Mouse (Mus musculus) forebrain, embryonic 14.5 days (tissue): ENCODE measurements at regions not wholly inside any gene's neighbourhood (a gene's known extent, or its start where the extent isn't known, plus 50 kb on each side); places are given as distances from the start of the nearest gene placed in this dataset.
"Not testable (repeated sequence)": the region's sequence is repeated elsewhere in the genome, so short reads cannot be mapped to it uniquely, and the experiment has no call there.

Experiments
- ATAC-seq: fragments of 200-750 bp; cut with Nextera tagmentation; 2 replicates; pipeline ENCODE4 v1.8.0; 2017; ENCODE audit warnings: mild to moderate bottlenecking, moderate library complexity
- DNase-seq: peaks from one replicate; pipeline ENCODE4 v3.0.0-alpha.2; 2015; ENCODE audit warnings: low spot score
- H3K27ac ChIP-seq: fragments of 300-500 bp; sonication (generic); 2 replicates; pipeline ENCODE4 v1.5.1; 2014; ENCODE audit warnings: low read depth, mild to moderate bottlenecking, control low read depth, low read length, moderate library complexity
- H3K27me3 ChIP-seq: fragments of 300-500 bp; sonication (generic); replicated peaks from 2 replicates; pipeline ENCODE4 v1.6.1; 2014; ENCODE audit warnings: low read length, control low read depth, mixed read lengths; ENCODE audit not compliant: control insufficient read depth, insufficient read depth
- H3K36me3 ChIP-seq: fragments of 300-500 bp; sonication (generic); 2 replicates; pipeline ENCODE4 v1.6.1; 2014; ENCODE audit warnings: low read length, control low read depth; ENCODE audit not compliant: control insufficient read depth, insufficient read depth
- H3K4me1 ChIP-seq: fragments of 300-500 bp; sonication (generic); 2 replicates; pipeline ENCODE4 v1.6.1; 2014; ENCODE audit warnings: antibody characterized with exemption, low read length, control low read depth; ENCODE audit not compliant: control insufficient read depth, insufficient read depth
- H3K4me2 ChIP-seq: fragments of 300-500 bp; sonication (generic); 2 replicates; pipeline ENCODE4 v1.6.1; 2014; ENCODE audit warnings: mild to moderate bottlenecking, control low read depth, low read length
- H3K4me3 ChIP-seq: fragments of 300-500 bp; sonication (generic); 2 replicates; pipeline ENCODE4 v1.5.1; 2014; ENCODE audit warnings: low read depth, low read length, control low read depth
- H3K9ac ChIP-seq: fragments of 300-500 bp; sonication (generic); 2 replicates; pipeline ENCODE4 v1.6.1; 2014; ENCODE audit warnings: mild to moderate bottlenecking, low read length, control low read depth, moderate library complexity
- H3K9me3 ChIP-seq: fragments of 300-500 bp; sonication (generic); replicated peaks from 2 replicates; pipeline ENCODE4 v1.6.1; 2016; ENCODE audit warnings: low read length, control low read depth, mixed read lengths; ENCODE audit not compliant: control insufficient read depth
- WGBS: fragments of 180-500 bp; shearing (Covaris S2); extraction: QIAGEN DNeasy Blood & Tissue Kit; methylation state at CpG from one replicate; pipeline ENCODE4 v1.1.7; 2014; 5-methylcytosine and 5-hydroxymethylcytosine counted together

DNA sequence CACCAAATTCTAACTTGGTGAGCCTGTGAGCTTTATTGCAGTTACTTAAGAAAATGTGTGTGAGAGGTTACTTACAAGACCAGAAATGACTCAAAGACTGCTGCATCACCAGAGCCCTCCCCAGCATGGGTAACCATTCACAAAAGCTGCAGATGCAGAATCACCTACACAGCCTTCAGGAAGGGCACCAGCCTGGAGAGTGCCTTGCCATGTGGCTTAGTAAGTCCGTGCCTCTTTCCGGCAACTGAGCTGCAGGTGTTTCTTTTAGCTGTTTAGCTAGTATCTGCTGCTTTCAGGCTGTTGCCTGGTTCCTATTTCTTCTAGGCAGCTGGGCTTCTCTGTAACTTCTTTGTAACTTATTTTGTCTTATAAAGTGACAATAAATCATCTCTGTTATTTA lies 213.2 kb upstream of the Stxbp6 start:
- no peak for DNase-seq
- no peak overlapping the region for H3K4me2 ChIP-seq
- H3K9me3 ChIP-seq: no peaks in the 10 kb centered on the region
- H3K4me3 ChIP-seq: no peak overlapping the region
- no peaks in the 10 kb centered on the region for H3K4me1 ChIP-seq
- H3K27me3 ChIP-seq: no peaks in the 10 kb centered on the region
- 77% methylated on average over 2 of the region's 2 CpGs for WGBS
- no peak for ATAC-seq
- no peak overlapping the region for H3K9ac ChIP-seq
- no peaks in the 10 kb centered on the region for H3K36me3 ChIP-seq
- H3K27ac ChIP-seq: no peak overlapping the region

GRCm38 (mm10) chr12:45256309-45256708 lies 181.8 kb upstream of the Stxbp6 start:
- WGBS: 94% methylated on average over 5 of the region's 5 CpGs
- no peak overlapping the region for H3K9ac ChIP-seq

GRCm38 (mm10) chr12:45211131-45211530 lies 136.6 kb upstream of the Stxbp6 start:
- ATAC-seq: no peak
- Histone ChIP-seq H3K36me3 (no peaks in the 10 kb centered on the region), H3K27me3 (no peaks in the 10 kb centered on the region), H3K9ac (no peak overlapping the region), H3K27ac (no peak overlapping the region), H3K4me2 (no peak overlapping the region), H3K9me3 (no peaks in the 10 kb centered on the region), H3K4me1 (no peaks in the 10 kb centered on the region), H3K4me3 (no peak overlapping the region)
- 86% methylated on average over 1 of the region's 1 CpGs for WGBS
- no peak for DNase-seq

More at GRCm38 (mm10) chr12:45256309-45256708, 181.8 kb upstream of the Stxbp6 start:
- no peaks in the 10 kb centered on the region for H3K27me3 ChIP-seq
- ATAC-seq (no peak), DNase-seq (no peak)
- no peaks in the 10 kb centered on the region for H3K36me3 ChIP-seq
- H3K4me1 ChIP-seq: no peaks in the 10 kb centered on the region
- no peak overlapping the region for H3K4me3 ChIP-seq
- H3K4me2 ChIP-seq: no peak overlapping the region
- no peaks in the 10 kb centered on the region for H3K9me3 ChIP-seq
- no peak overlapping the region for H3K27ac ChIP-seq

DNA sequence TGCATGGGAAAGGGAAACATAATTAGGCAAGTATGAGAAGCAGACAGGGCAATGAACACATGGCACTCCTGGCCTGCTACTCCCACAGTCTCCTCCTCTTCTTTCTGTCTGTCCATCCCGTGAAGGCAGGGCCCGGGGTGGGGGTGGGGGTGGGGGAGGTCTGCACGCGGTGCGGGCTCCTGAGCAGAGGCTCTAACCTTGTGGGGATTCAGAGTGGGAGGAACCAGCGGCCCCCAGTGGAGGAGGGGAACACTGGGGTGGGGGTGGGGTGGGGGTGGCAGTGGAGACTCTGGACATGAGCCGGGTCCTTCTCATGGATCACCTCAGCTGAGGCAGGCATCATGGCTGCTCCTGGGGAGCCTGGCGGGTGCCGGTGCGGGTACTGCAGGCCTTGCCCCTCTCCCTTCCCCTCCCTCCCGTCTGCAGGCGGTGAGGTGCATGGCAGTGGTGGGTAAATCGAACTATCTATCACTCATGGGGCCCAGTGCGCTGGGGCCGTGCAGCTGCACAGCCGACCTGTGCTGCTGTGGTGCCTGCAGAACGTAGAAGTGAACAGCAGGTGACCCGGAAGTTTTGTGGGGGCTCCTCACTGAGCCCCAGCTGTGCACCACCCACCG lies 120.9 kb upstream of the Stxbp6 start:
- Histone ChIP-seq H3K4me3 (no peak overlapping the region), H3K4me1 (no peaks in the 10 kb centered on the region), H3K36me3 (no peaks in the 10 kb centered on the region), H3K9me3 (no peaks in the 10 kb centered on the region), H3K27me3 (no peaks in the 10 kb centered on the region), H3K27ac (no peak overlapping the region), H3K4me2 (no peak overlapping the region), H3K9ac (no peak overlapping the region)
- 74% methylated on average over 17 of the region's 19 CpGs for WGBS
- no peak for DNase-seq
- ATAC-seq: no peak

DNA sequence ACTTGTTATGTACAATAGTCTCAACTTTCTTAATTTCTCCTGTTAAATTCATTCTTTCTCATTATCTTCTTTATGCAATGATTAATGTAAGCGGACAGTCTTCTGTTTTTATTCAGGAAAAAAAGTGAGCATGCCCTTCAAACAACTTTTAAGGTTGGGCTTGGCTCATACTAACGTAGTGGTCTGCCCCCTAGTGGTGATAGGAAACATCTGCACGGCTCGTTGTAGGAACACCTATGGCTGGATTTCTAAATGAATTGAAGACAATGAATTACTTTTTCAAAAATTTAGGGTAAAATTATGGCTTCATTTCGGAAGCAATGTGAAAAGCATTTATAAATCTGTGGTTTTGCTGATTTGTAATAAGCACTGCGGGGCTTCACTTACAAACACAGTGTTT lies 112.6 kb upstream of the Stxbp6 start:
- peak; percentile 85 for DNase-seq
- no peaks in the 10 kb centered on the region for H3K4me1 ChIP-seq
- peak; percentile 79; the same call in 1 of the 2 replicates for ATAC-seq
- no peak overlapping the region for H3K9ac ChIP-seq
- H3K27me3 ChIP-seq: no peaks in the 10 kb centered on the region
- H3K4me2 ChIP-seq: no peak overlapping the region
- H3K9me3 ChIP-seq: no peaks in the 10 kb centered on the region
- 10% methylated on average over 6 of the region's 6 CpGs for WGBS
- H3K36me3 ChIP-seq: no peaks in the 10 kb centered on the region
- H3K27ac ChIP-seq: no peak overlapping the region
- H3K4me3 ChIP-seq: no peak overlapping the region

DNA sequence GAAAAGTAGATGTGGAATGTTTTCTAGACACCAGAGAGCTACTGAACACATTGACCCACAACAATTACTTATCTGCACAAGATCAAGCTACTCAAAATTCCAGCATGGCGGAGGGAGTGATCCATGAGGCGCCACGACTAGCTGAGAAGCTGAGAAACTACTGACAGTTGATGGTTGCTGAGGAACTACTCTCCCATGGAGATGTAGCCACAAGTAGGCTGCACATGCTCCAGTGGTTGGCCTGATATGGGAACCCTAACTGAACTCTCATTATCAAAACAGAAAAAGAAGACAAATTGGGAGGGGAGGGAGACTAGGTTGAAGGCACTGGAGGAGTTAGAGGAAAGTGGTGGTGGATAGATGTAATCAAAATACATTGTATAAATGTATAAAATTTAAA lies 110.0 kb upstream of the Stxbp6 start:
- no peak for DNase-seq
- H3K9ac ChIP-seq: no peak overlapping the region
- ATAC-seq: no peak
- no peaks in the 10 kb centered on the region for H3K4me1 ChIP-seq
- H3K27me3 ChIP-seq: no peaks in the 10 kb centered on the region
- no peak overlapping the region for H3K4me2 ChIP-seq
- 81% methylated on average over 3 of the region's 3 CpGs for WGBS
- no peaks in the 10 kb centered on the region for H3K9me3 ChIP-seq
- H3K36me3 ChIP-seq: no peaks in the 10 kb centered on the region
- H3K4me3 ChIP-seq: no peak overlapping the region
- H3K27ac ChIP-seq: no peak overlapping the region

DNA sequence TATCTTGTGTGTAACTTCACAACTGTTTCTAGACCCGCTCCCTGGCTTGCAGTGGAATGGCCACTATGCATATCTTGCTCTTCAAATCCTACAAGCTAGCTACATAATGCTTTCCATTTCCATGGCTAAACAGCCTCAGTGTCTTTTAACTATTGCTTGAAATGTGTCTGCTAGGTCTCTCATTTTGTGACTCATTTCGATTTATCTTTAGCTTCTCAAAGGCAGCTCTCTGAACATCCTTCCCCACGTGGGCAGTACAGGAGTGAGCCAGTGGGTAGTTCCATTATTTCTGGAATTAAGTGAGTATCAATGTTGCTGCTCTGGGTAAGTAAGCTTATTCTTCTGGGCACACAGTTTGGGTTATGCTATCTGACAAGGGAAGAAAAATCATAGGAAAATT lies 102.9 kb upstream of the Stxbp6 start:
- no peak overlapping the region for H3K27ac ChIP-seq
- H3K27me3 ChIP-seq: no peaks in the 10 kb centered on the region
- no peaks in the 10 kb centered on the region for H3K4me1 ChIP-seq
- H3K36me3 ChIP-seq: no peaks in the 10 kb centered on the region
- H3K4me2 ChIP-seq: no peak overlapping the region
- 86% methylated on average over 3 of the region's 3 CpGs for WGBS
- DNase-seq (no peak), ATAC-seq (no peak)
- H3K9me3 ChIP-seq: no peaks in the 10 kb centered on the region
- no peak overlapping the region for H3K9ac ChIP-seq
- H3K4me3 ChIP-seq: no peak overlapping the region

GRCm38 (mm10) chr12:45175259-45175658 lies 100.8 kb upstream of the Stxbp6 start:
- H3K27ac ChIP-seq, H3K27me3 ChIP-seq, H3K9me3 ChIP-seq, H3K4me2 ChIP-seq, H3K4me3 ChIP-seq, DNase-seq, H3K9ac ChIP-seq, H3K36me3 ChIP-seq, ATAC-seq, H3K4me1 ChIP-seq: not testable (repeated sequence)
- WGBS: 94% methylated on average over 2 of the region's 2 CpGs

GRCm38 (mm10) chr12:45171927-45172642 lies 97.6 kb upstream of the Stxbp6 start:
- H3K4me1 ChIP-seq: no peaks in the 10 kb centered on the region
- WGBS: 37% methylated on average over 8 of the region's 8 CpGs
- peak; percentile 90 for DNase-seq
- H3K9ac ChIP-seq: no peak overlapping the region
- H3K4me3 ChIP-seq: no peak overlapping the region
- H3K4me2 ChIP-seq: no peak overlapping the region
- no peak overlapping the region for H3K27ac ChIP-seq
- H3K27me3 ChIP-seq: no peaks in the 10 kb centered on the region
- peak; percentile 88 for ATAC-seq
- no peaks in the 10 kb centered on the region for H3K36me3 ChIP-seq
- no peaks in the 10 kb centered on the region for H3K9me3 ChIP-seq
